In genomic region chr12:29137455-29137854, GRCm38 (mm10) we compare ENCODE assay signal across 9 mouse cellular contexts.
DNase-seq lines count a peak whose midpoint lies in the region; ATAC-seq and TF ChIP-seq lines count a peak whose summit lies in the region.
"Had no signal": no experiment of that assay in that cellular context is flagged by ENCODE, and none has a peak within 500 bp of the region (broad histone marks: within the 10 kb centered on the region; RNA-seq: fewer than 3 reads in every experiment).

No protein-coding gene starts in this region.

- H3K27ac ChIP-seq in kidney, embryonic 14.5 days (ENCODE audit: low read depth, low read length) = no peak overlapping the region
- 0 out of 2 replicates have a peak overlapping the region, but pooled peaks have one; percentile 40 for H3K27ac ChIP-seq in cortical plate, adult 2 months (ENCODE audit: insufficient read depth, low read length)
- H3K27ac ChIP-seq in midbrain, embryonic 14.5 days (replicated peaks; ENCODE audit: low read depth, low read length) = peak overlapping the region; percentile 78

- H3K4me1 ChIP-seq in kidney, embryonic 14.5 days (ENCODE audit: control insufficient read depth, insufficient read depth, low read length) = no peaks in the 10 kb centered on the region
- peaks cover 23% of the 10 kb centered on the region for H3K4me1 ChIP-seq in cortical plate, adult 2 months (ENCODE audit: control insufficient read depth, insufficient read depth, low read length)
- H3K4me1 ChIP-seq in midbrain, embryonic 14.5 days (ENCODE audit: control insufficient read depth, insufficient read depth, low read length) = peaks cover 44% of the 10 kb centered on the region

- TF ChIP-seq POLR2A in cortical plate, adult 2 months (IDR thresholded peaks at IDR 0.05; ENCODE audit: extremely low read depth, insufficient read depth, low read length) = no peak

- H3K9me3 ChIP-seq in kidney, embryonic 14.5 days (ENCODE audit: control insufficient read depth, low read length) = no peaks in the 10 kb centered on the region
- no peaks in the 10 kb centered on the region for H3K9me3 ChIP-seq in midbrain, embryonic 14.5 days (ENCODE audit: control insufficient read depth, low read length)

- TF ChIP-seq CTCF in cortical plate, adult 2 months (IDR thresholded peaks at IDR 0.05; ENCODE audit: extremely low read depth, insufficient read depth, low read length) = no peak

- no peak overlapping the region for H3K4me2 ChIP-seq in kidney, embryonic 14.5 days (replicated peaks; ENCODE audit: low read depth, low read length)
- no peak overlapping the region for H3K4me2 ChIP-seq in midbrain, embryonic 14.5 days (ENCODE audit: low read length)

- DNase-seq in adrenal gland, postnatal 10 days = peak; percentile 42
- no peak for DNase-seq in adrenal gland, adult 8-10 months
- DNase-seq in kidney, adult 18-20 months = no peak
- DNase-seq in midbrain, embryonic 14.5 days = peak; percentile 49
- DNase-seq in spleen, adult 12 weeks (ENCODE audit: low spot score) = no peak
- no peak for DNase-seq in layer of hippocampus, postnatal 25 days (ENCODE audit: extremely low spot score in 1 of 2, low spot score in 1 of 2)
- DNase-seq: embryo, embryonic 11 days had no signal

- 80% methylated on average over 8 of the region's 8 CpGs for WGBS in kidney, embryonic 14.5 days
- WGBS in midbrain, embryonic 14.5 days = 66% methylated on average over 8 of the region's 8 CpGs

- H3K4me3 ChIP-seq in kidney, embryonic 14.5 days (ENCODE audit: low read length) = no peak overlapping the region
- H3K4me3 ChIP-seq in cortical plate, adult 2 months (ENCODE audit: insufficient read depth, low read length) = no peak overlapping the region
- no peak overlapping the region for H3K4me3 ChIP-seq in midbrain, embryonic 14.5 days (replicated peaks; ENCODE audit: low read depth, low read length)

- no peaks in the 10 kb centered on the region for H3K27me3 ChIP-seq in kidney, embryonic 14.5 days (ENCODE audit: control insufficient read depth, insufficient read depth, low read length)
- H3K27me3 ChIP-seq in midbrain, embryonic 14.5 days (ENCODE audit: control insufficient read depth, insufficient read depth, low read length) = no peaks in the 10 kb centered on the region

- H3K36me3 ChIP-seq in kidney, embryonic 14.5 days (ENCODE audit: control insufficient read depth, insufficient read depth, low read length) = no peaks in the 10 kb centered on the region
- no peaks in the 10 kb centered on the region for H3K36me3 ChIP-seq in midbrain, embryonic 14.5 days (ENCODE audit: control insufficient read depth, insufficient read depth, low read length)

- no peak overlapping the region for H3K9ac ChIP-seq in kidney, embryonic 14.5 days (ENCODE audit: low read depth, low read length)
- no peak overlapping the region for H3K9ac ChIP-seq in midbrain, embryonic 14.5 days (replicated peaks; ENCODE audit: low read length)

- peak; percentile 32; the same call in 1 of the 2 replicates for ATAC-seq in kidney, embryonic 14.5 days (ENCODE audit: low FRiP score, low TSS enrichment)
- ATAC-seq in midbrain, embryonic 14.5 days (ENCODE audit: low FRiP score, low TSS enrichment) = peak; percentile 64

Comparison
In these comparisons a context has a peak if more than half of its experiments do, and no peak if none do; other contexts are left out.
1. DNase-seq: peak in adrenal gland, postnatal 10 days (single experiment) and midbrain, embryonic 14.5 days (single experiment); none in adrenal gland, adult 8-10 months (single experiment), kidney, adult 18-20 months (single experiment), spleen, adult 12 weeks (single experiment) and layer of hippocampus, postnatal 25 days (0 of 2).